Mouse (Mus musculus) Muller cell, postnatal 12 days (primary cell): ENCODE measurements around the gene Tshz2.
A peak's percentile ranks its signal among the peaks of the same experiment; 100 is the strongest.

ENCODE experiments used
- DNase-seq: peaks from one replicate; pipeline ENCODE4 v3.0.0-alpha.2; 2015; ENCODE audit errors: inconsistent ontology term

The Tshz2 gene

GRCm38 (mm10) chr2:169633491-169634289, 877 bp downstream of the Tshz2 start:
- peak; percentile 51 for DNase-seq

- peak; percentile 31 for DNase-seq
Observed at GRCm38 (mm10) chr2:169634619-169635382, 2.0 kb downstream of the Tshz2 start.

GRCm38 (mm10) chr2:169635428-169635827, 2.6 kb downstream of the Tshz2 start:
- no peak for DNase-seq

GRCm38 (mm10) chr2:169636414-169636813, 3.6 kb downstream of the Tshz2 start:
- DNase-seq: no peak

GRCm38 (mm10) chr2:169641547-169641946, 8.7 kb downstream of the Tshz2 start:
- no peak for DNase-seq

- DNase-seq: no peak
Observed at GRCm38 (mm10) chr2:169642420-169642819, 9.6 kb downstream of the Tshz2 start.

- DNase-seq: peak; percentile 85
Observed at GRCm38 (mm10) chr2:169647091-169647490, 14.3 kb downstream of the Tshz2 start.

- no peak for DNase-seq
Observed at GRCm38 (mm10) chr2:169649262-169649885, 16.6 kb downstream of the Tshz2 start.

GRCm38 (mm10) chr2:169653282-169653681, 20.5 kb downstream of the Tshz2 start:
- no peak for DNase-seq

GRCm38 (mm10) chr2:169663792-169664191, 31.0 kb downstream of the Tshz2 start:
- no peak for DNase-seq

GRCm38 (mm10) chr2:169671264-169671663, 38.5 kb downstream of the Tshz2 start:
- DNase-seq: no peak

- no peak for DNase-seq
Observed at GRCm38 (mm10) chr2:169673786-169674185, 41.0 kb downstream of the Tshz2 start.

GRCm38 (mm10) chr2:169674209-169674608, 41.4 kb downstream of the Tshz2 start:
- no peak for DNase-seq

GRCm38 (mm10) chr2:169679264-169679663, 46.5 kb downstream of the Tshz2 start:
- no peak for DNase-seq

- DNase-seq: no peak
Observed at GRCm38 (mm10) chr2:169679951-169680350, 47.1 kb downstream of the Tshz2 start.

GRCm38 (mm10) chr2:169685260-169685659, 52.4 kb downstream of the Tshz2 start:
- no peak for DNase-seq

- DNase-seq: no peak
Observed at GRCm38 (mm10) chr2:169685747-169686146, 52.9 kb downstream of the Tshz2 start.

GRCm38 (mm10) chr2:169686697-169687430, 54.1 kb downstream of the Tshz2 start:
- peak; percentile 32 for DNase-seq

- DNase-seq: no peak
Observed at GRCm38 (mm10) chr2:169690054-169690453, 57.2 kb downstream of the Tshz2 start.

- DNase-seq: no peak
Observed at GRCm38 (mm10) chr2:169694494-169694893, 61.7 kb downstream of the Tshz2 start.

GRCm38 (mm10) chr2:169695025-169695424, 62.2 kb downstream of the Tshz2 start:
- DNase-seq: no peak

- no peak for DNase-seq
Observed at GRCm38 (mm10) chr2:169699141-169699540, 66.3 kb downstream of the Tshz2 start.
